Mouse (Mus musculus) embryonic fibroblast, embryonic 13.5 days (primary cell): Measurements from ENCODE around the gene Arl15. TPM values are rescaled to one million over a fixed set of nuclear protein-coding genes. Genes with fewer than 3 reads are reported as not detected.

ENCODE experiments used
- H3K27ac ChIP-seq: 2 replicates; pipeline ENCODE4 v1.5.1; 2012; ENCODE audit warnings: low read length, control low read depth, inconsistent platforms; ENCODE audit not compliant: insufficient read depth
- H3K4me1 ChIP-seq: 2 replicates; pipeline ENCODE4 v1.6.1; 2011; ENCODE audit warnings: low read length; ENCODE audit not compliant: control insufficient read depth, insufficient read depth
- H3K4me3 ChIP-seq: 2 replicates; pipeline ENCODE4 v1.5.1; 2011; ENCODE audit warnings: mild to moderate bottlenecking, control low read depth, low read length; ENCODE audit not compliant: insufficient read depth
- CTCF ChIP-seq: IDR thresholded peaks from 2 replicates; pipeline ENCODE4 v1.5.1; 2011; ENCODE audit warnings: mild to moderate bottlenecking, control low read depth, low read length, moderate library complexity, borderline replicate concordance; ENCODE audit not compliant: insufficient read depth
- POLR2A ChIP-seq: IDR thresholded peaks from 2 replicates; pipeline ENCODE4 v1.6.1; 2011; ENCODE audit warnings: low read depth, mild to moderate bottlenecking, control low read depth, low read length, moderate library complexity
- polyA plus RNA-seq: library from polyadenylated mRNA; stranded (reverse); fragments of >200 nt; gene quantifications from 2 replicates; pipeline ENCODE4 v1.2.4, GENCODE M21; 2011; ENCODE audit warnings: low read depth; ENCODE audit not compliant: missing spikeins, insufficient read length

Arl15 gene
- polyA plus RNA-seq, 1 experiment: 26.9 TPM

DNA sequence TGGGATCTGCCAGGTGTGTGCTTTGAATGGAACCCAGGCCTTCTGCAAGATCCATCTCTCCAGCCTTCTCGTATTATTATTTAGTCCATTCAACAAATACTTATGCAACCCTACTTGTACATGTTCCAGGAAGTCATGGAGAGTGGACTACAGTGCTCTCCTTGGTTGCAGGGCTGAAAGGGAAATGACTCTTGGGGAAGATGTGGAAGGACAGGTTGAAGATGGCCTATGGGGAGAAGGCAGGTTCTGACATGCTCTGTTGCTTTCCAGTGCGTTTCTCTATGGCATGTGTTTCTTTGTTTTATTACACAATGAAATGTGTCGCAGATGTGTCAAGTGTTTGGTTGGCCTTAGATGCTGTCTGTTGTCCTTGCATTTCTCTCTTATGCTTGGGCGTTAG lies 5.1 kb downstream of the Arl15 start:
- H3K4me1 ChIP-seq: peaks cover 4% of the 10 kb centered on the region; the same call in 1 of the 2 replicates
- H3K4me3 ChIP-seq: no peak overlapping the region
- TF ChIP-seq POLR2A: no peak
- H3K27ac ChIP-seq: no peak overlapping the region

- TF ChIP-seq CTCF (no peak), POLR2A (no peak)
- Histone ChIP-seq H3K4me3 (no peak overlapping the region), H3K4me1 (peaks cover 4% of the 10 kb centered on the region; the same call in 1 of the 2 replicates), H3K27ac (no peak overlapping the region)
Measured at GRCm38 (mm10) chr13:113800246-113800645, 5.9 kb downstream of the Arl15 start.

GRCm38 (mm10) chr13:113802571-113802970 lies 8.3 kb downstream of the Arl15 start:
- H3K4me3 ChIP-seq: no peak overlapping the region
- H3K27ac ChIP-seq: no peak overlapping the region
- no peaks in the 10 kb centered on the region for H3K4me1 ChIP-seq
- TF ChIP-seq CTCF (no peak), POLR2A (no peak)

DNA sequence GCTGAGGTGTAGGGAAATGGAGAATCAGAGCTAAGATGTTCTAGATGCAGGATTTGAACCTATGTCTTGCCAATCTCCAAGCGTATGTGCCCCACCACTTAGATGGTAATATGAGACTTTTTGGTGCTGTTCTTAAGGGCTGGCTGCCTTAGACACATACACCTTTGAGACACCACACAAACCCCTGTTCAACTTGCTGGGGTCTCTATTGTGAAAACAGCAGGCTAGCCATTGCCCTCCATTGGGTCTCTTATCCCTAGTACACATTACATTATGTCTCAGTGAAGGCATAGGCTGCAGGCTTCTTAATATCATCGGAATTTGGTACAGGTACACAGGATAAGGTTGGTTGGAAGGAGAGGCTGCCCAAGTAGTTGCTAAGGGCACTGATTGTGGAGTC lies 16.8 kb downstream of the Arl15 start:
- H3K4me1 ChIP-seq: no peaks in the 10 kb centered on the region
- H3K4me3 ChIP-seq: no peak overlapping the region

DNA sequence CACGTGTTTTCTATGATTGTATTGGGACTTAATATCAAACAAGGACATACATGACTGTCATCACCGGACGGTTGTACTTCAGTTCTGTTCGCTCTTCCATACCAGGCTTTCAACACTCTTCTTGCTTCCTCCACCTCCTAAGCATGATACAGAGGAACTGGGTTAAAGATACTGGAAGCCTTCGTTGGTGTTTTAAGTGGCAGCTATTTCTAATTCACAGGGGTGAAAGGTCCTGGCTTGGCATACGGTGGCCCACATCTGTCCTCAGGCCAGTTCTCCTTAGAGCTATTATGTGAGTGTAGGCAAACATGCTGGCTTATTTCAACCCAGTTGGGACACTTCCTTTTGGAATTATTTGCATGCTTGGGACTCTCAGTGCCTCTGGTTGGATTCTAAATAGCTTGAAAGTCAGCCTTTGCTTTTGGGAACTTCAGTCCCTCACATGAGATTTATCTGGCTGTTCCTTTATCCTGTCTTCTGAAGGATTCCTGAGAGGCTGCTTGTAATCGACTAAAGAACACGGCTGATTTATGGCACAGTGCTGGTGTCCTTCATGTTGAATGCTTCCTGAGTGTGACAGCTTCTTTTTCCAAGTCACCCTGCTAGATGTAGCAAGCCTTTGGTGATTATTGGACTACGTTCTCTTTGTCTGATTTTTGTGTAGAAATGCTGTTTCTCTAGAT lies 17.7 kb downstream of the Arl15 start:
- Histone ChIP-seq H3K4me1 (no peaks in the 10 kb centered on the region), H3K4me3 (no peak overlapping the region), H3K27ac (no peak overlapping the region)
- no peak for TF ChIP-seq CTCF
- TF ChIP-seq POLR2A: no peak

More for the DNA sequence above, 16.8 kb downstream of the Arl15 start:
- no peak overlapping the region for H3K27ac ChIP-seq
- no peak for TF ChIP-seq POLR2A
- TF ChIP-seq CTCF: no peak

DNA sequence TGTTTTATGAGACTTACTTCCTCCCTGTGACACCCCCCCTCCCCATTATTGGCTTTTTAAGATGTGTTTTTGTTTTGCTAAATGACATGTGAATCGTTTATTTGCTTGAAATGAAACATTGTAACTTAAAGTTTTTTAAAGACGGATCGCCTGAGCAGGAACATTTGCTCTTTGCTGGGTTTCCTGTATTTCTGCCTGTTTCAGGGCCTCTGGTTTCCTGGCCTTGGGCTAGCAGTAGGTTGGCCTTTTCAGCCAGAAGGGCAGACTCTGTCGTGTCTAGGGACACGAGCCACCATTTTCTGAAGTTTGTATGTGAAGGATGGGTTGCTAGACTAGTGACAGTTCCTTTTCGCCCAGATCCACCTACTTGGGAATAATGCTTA lies 18.3 kb downstream of the Arl15 start:
- no peak for TF ChIP-seq POLR2A
- TF ChIP-seq CTCF: no peak
- Histone ChIP-seq H3K27ac (no peak overlapping the region), H3K4me3 (no peak overlapping the region)

GRCm38 (mm10) chr13:113814121-113814520 lies 19.8 kb downstream of the Arl15 start:
- Histone ChIP-seq H3K27ac (no peak overlapping the region), H3K4me1 (no peaks in the 10 kb centered on the region), H3K4me3 (no peak overlapping the region)
- TF ChIP-seq CTCF: no peak

More for the DNA sequence above, 18.3 kb downstream of the Arl15 start:
- H3K4me1 ChIP-seq: no peaks in the 10 kb centered on the region

GRCm38 (mm10) chr13:113815697-113816420 lies 21.6 kb downstream of the Arl15 start:
- H3K4me3 ChIP-seq: no peak overlapping the region
- H3K4me1 ChIP-seq: no peaks in the 10 kb centered on the region
- TF ChIP-seq POLR2A: no peak
- TF ChIP-seq CTCF: no peak
- no peak overlapping the region for H3K27ac ChIP-seq

GRCm38 (mm10) chr13:113816421-113816810 lies 22.1 kb downstream of the Arl15 start:
- TF ChIP-seq CTCF (no peak), POLR2A (no peak)
- Histone ChIP-seq H3K4me1 (no peaks in the 10 kb centered on the region), H3K27ac (no peak overlapping the region), H3K4me3 (no peak overlapping the region)

DNA sequence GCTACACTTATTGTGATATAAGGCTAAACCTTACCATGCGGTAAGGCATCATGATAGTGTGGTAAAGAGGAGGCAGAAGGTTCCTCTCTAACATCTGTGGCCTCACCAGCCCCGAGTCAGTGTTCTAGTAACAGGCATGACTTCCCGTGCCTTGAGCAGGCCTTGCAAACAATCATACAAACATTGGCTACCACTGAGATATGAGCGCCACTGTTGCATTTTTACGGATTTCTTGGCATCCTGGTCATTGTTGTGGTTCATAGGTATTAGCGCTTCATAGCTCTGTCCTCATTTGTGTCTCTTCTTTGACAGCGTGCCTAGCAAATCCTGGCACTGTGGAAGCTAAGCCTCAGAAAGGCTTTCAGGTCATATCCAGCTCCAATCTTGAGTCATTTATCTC lies 24.7 kb downstream of the Arl15 start:
- TF ChIP-seq POLR2A (no peak), CTCF (no peak)
- no peak overlapping the region for H3K4me3 ChIP-seq

More for the DNA sequence above, 24.7 kb downstream of the Arl15 start:
- Histone ChIP-seq H3K27ac (no peak overlapping the region), H3K4me1 (no peaks in the 10 kb centered on the region)
